ENCODE assay signal across 7 mouse cellular contexts in the genomic region with DNA sequence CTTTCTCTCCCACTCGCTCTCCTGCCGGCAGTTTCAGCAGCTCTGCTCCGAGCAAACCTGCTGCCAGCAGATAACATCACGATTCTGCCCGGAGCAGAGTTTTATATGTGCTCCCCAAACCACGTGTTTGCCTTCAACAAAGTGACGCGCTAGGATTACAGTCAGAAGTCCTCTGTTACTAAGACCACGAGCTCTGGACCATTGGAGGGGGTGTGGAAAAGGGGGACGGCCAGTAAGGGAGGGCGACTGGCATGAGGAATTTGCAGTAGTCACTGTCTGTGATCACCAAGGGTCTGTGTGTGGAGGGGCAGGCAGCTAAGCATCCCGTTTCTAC. TPM values are rescaled to one million over a fixed set of nuclear protein-coding genes. Genes with fewer than 3 reads are reported as not detected.
DNase-seq lines count a peak whose midpoint lies in the region; ATAC-seq and TF ChIP-seq lines count a peak whose summit lies in the region.

A gene (minus strand): TSS at position 75 of the 334 bp plus-strand sequence.

- no peaks in the 10 kb centered on the region for H3K27me3 ChIP-seq in embryonic facial prominence, embryonic 15.5 days
- no peaks in the 10 kb centered on the region; the same call in 1 of the 2 replicates for H3K27me3 ChIP-seq in heart, embryonic 15.5 days
- no peaks in the 10 kb centered on the region for H3K27me3 ChIP-seq in limb, embryonic 11.5 days (ENCODE audit: control insufficient read depth, insufficient read depth, low read length)
- H3K27me3 ChIP-seq in midbrain, postnatal 0 days (ENCODE audit: insufficient read depth, low read length), result no peaks in the 10 kb centered on the region

- H3K4me1 ChIP-seq in embryonic facial prominence, embryonic 15.5 days, result peaks cover 26% of the 10 kb centered on the region
- H3K4me1 ChIP-seq in heart, embryonic 15.5 days (replicated peaks), result peaks cover 18% of the 10 kb centered on the region
- H3K4me1 ChIP-seq in limb, embryonic 11.5 days (ENCODE audit: control insufficient read depth, insufficient read depth, low read length), result peaks cover 5% of the 10 kb centered on the region; the same call in 1 of the 2 replicates
- H3K4me1 ChIP-seq in midbrain, postnatal 0 days (ENCODE audit: insufficient read depth, low read length), result peaks cover 9% of the 10 kb centered on the region

- H3K9me3 ChIP-seq in embryonic facial prominence, embryonic 15.5 days (replicated peaks), result no peaks in the 10 kb centered on the region
- no peaks in the 10 kb centered on the region for H3K9me3 ChIP-seq in heart, embryonic 15.5 days (replicated peaks)
- H3K9me3 ChIP-seq in limb, embryonic 11.5 days (ENCODE audit: control insufficient read depth, low read length), result no peaks in the 10 kb centered on the region
- H3K9me3 ChIP-seq in midbrain, postnatal 0 days (ENCODE audit: low read length), result no peaks in the 10 kb centered on the region

- H3K4me3 ChIP-seq in embryonic facial prominence, embryonic 15.5 days (replicated peaks), result peak within 1 kb of the TSS; percentile 72
- H3K4me3 ChIP-seq in heart, embryonic 15.5 days, result peak within 1 kb of the TSS; percentile 77
- peak within 1 kb of the TSS; percentile 58 for H3K4me3 ChIP-seq in limb, embryonic 11.5 days (ENCODE audit: low read depth, low read length)
- peak within 1 kb of the TSS; percentile 68 for H3K4me3 ChIP-seq in midbrain, postnatal 0 days (ENCODE audit: low read depth, low read length)

- WGBS in embryonic facial prominence, embryonic 15.5 days, result 2% methylated on average over 12 of the region's 12 CpGs
- WGBS in heart, embryonic 15.5 days, result 2% methylated on average over 12 of the region's 12 CpGs
- under 1% methylated on average over 12 of the region's 12 CpGs for WGBS in limb, embryonic 11.5 days
- WGBS in midbrain, postnatal 0 days, result under 1% methylated on average over 12 of the region's 12 CpGs

- ATAC-seq in embryonic facial prominence, embryonic 15.5 days (ENCODE audit: insufficient number of reproducible peaks, low FRiP score, low TSS enrichment, low read depth), result peak; percentile 39; the same call in 1 of the 2 replicates
- ATAC-seq in heart, embryonic 15.5 days (replicated peaks; ENCODE audit: insufficient number of reproducible peaks, insufficient read depth, low FRiP score, low read depth), result peak; percentile 2; the same call in 1 of the 2 replicates
- 0 out of 2 replicates have a peak, but pooled peaks have one; percentile 16 for ATAC-seq in limb, embryonic 11.5 days (ENCODE audit: insufficient number of reproducible peaks, low FRiP score, low TSS enrichment, low read depth)
- ATAC-seq in midbrain, postnatal 0 days (ENCODE audit: low FRiP score), result peak; percentile 55

- peak within 1 kb of the TSS; percentile 83 for H3K4me2 ChIP-seq in embryonic facial prominence, embryonic 15.5 days (replicated peaks)
- peak within 1 kb of the TSS; percentile 90 for H3K4me2 ChIP-seq in heart, embryonic 15.5 days
- H3K4me2 ChIP-seq in limb, embryonic 11.5 days (ENCODE audit: low read depth, severe bottlenecking), result peak within 1 kb of the TSS; percentile 51
- peak within 1 kb of the TSS; percentile 76 for H3K4me2 ChIP-seq in midbrain, postnatal 0 days (ENCODE audit: low read depth, low read length, poor library complexity, severe bottlenecking)

- H3K9ac ChIP-seq in embryonic facial prominence, embryonic 15.5 days, result peak within 1 kb of the TSS; percentile 93
- peak within 1 kb of the TSS; percentile 84 for H3K9ac ChIP-seq in heart, embryonic 15.5 days
- peak within 1 kb of the TSS; percentile 70 for H3K9ac ChIP-seq in limb, embryonic 11.5 days (ENCODE audit: low read length)
- peak within 1 kb of the TSS; percentile 54 for H3K9ac ChIP-seq in midbrain, postnatal 0 days (replicated peaks; ENCODE audit: low read length, poor library complexity, severe bottlenecking)

- peak within 1 kb of the TSS; percentile 96 for H3K27ac ChIP-seq in embryonic facial prominence, embryonic 15.5 days (replicated peaks)
- H3K27ac ChIP-seq in heart, embryonic 15.5 days, result peak within 1 kb of the TSS; percentile 92
- H3K27ac ChIP-seq in limb, embryonic 11.5 days (replicated peaks; ENCODE audit: low read depth, low read length), result peak within 1 kb of the TSS; percentile 79
- peak within 1 kb of the TSS; percentile 2; the same call in 1 of the 2 replicates for H3K27ac ChIP-seq in midbrain, postnatal 0 days (ENCODE audit: low read depth, low read length)

- TF ChIP-seq CTCF in midbrain, postnatal 0 days (IDR thresholded peaks at IDR 0.05), result no peak

- DNase-seq in urinary bladder, adult 18-20 months (ENCODE audit: low spot score in 2 of 2), result peak; percentile 15 to 21
- no peak for DNase-seq in urinary bladder, adult 2 months (ENCODE audit: low spot score)
- DNase-seq in limb, embryonic 11.5 days (ENCODE audit: low spot score), result peak; percentile 66
- peak; percentile 56 for DNase-seq in midbrain, postnatal 0 days (ENCODE audit: low spot score)
- DNase-seq in spleen, postnatal 10 days (ENCODE audit: low spot score in 2 of 2), result no peak

- no peaks in the 10 kb centered on the region for H3K36me3 ChIP-seq in embryonic facial prominence, embryonic 15.5 days
- H3K36me3 ChIP-seq in heart, embryonic 15.5 days, result no peaks in the 10 kb centered on the region
- no peaks in the 10 kb centered on the region for H3K36me3 ChIP-seq in limb, embryonic 11.5 days (ENCODE audit: control insufficient read depth, insufficient read depth, low read length)
- H3K36me3 ChIP-seq in midbrain, postnatal 0 days (ENCODE audit: insufficient read depth, low read length), result no peaks in the 10 kb centered on the region

RNA-seq across cellular contexts. Expression of the gene that starts here (rescaled TPM):
- 6.1 and 10.6 TPM in 2 replicates for polyA plus RNA-seq in urinary bladder, adult 2 months (2012; rRNA removed)
- 86.3 TPM in 2 replicates for polyA plus RNA-seq in embryonic facial prominence, embryonic 15.5 days (2015; fragmentation: Nextera tagmentation; extraction: Ambion mirVana)
- 43.7 and 50.7 TPM in 2 replicates for polyA plus RNA-seq in heart, embryonic 15.5 days (2015; fragmentation: Nextera tagmentation; extraction: Ambion mirVana)
- 45.0 and 52.1 TPM in 2 replicates for polyA plus RNA-seq in limb, embryonic 11.5 days (2014; fragmentation: Nextera tagmentation; extraction: Ambion mirVana)
- total RNA-seq in midbrain, postnatal 0 days (2014; rRNA removed), result 14.8 and 19.8 TPM in 2 replicates
- polyA plus RNA-seq in midbrain, postnatal 0 days (2015; fragmentation: Nextera tagmentation; extraction: Ambion mirVana), result 20.1 and 22.9 TPM in 2 replicates

Comparison
In these comparisons a context has a peak if more than half of its experiments do, and no peak if none do; other contexts are left out.
1. DNase-seq: peak in urinary bladder, adult 18-20 months (2 of 2), limb, embryonic 11.5 days (single experiment) and midbrain, postnatal 0 days (single experiment); none in urinary bladder, adult 2 months (single experiment) and spleen, postnatal 10 days (0 of 2).
2. ATAC-seq: peak in every context shown above with its lines; median percentile 55 in midbrain, postnatal 0 days; 39 in embryonic facial prominence, embryonic 15.5 days; 16 in limb, embryonic 11.5 days; 2 in heart, embryonic 15.5 days.
3. H3K27ac ChIP-seq: peak in every context shown above with its lines; median percentile 96 in embryonic facial prominence, embryonic 15.5 days; 92 in heart, embryonic 15.5 days; 79 in limb, embryonic 11.5 days; 2 in midbrain, postnatal 0 days.
4. Peak in every context shown above with its lines, with median percentiles within 50 percentile points of each other: H3K4me2 ChIP-seq, H3K4me3 ChIP-seq and H3K9ac ChIP-seq.